Mouse (Mus musculus) lung, adult 18-20 months (tissue): ENCODE measurements around the gene AW549877.

Experiments used
- DNase-seq, 2 experiments: peaks; one replicate each; pipeline ENCODE4 v3.0.0; 2022; ENCODE audit warnings: mixed read lengths in 2 of 2

The AW549877 gene

DNA sequence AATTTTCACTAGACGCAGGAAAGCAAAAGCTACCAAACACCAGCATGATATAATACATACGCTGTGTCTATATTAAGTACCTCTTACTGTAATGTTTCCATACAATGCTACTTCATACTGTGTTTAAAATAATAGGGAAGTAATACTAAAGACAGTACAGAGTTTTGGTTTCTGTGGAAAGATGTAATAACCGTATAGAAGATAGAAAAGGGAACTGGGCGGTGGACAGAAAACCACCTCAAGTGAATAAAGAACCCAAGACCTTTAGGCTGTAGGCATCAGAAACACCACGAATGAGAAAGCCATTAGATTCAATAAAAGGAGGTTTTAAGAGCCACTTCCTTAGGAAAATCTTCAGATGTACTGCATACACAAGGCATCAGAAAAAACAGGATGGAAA lies 12.8 kb downstream of the AW549877 start:
- no peak for DNase-seq

- peak in 1 of 2 experiments; percentile 34 for DNase-seq
Measured at GRCm38 (mm10) chr15:3979871-3980270, 15.7 kb downstream of the AW549877 start.

DNA sequence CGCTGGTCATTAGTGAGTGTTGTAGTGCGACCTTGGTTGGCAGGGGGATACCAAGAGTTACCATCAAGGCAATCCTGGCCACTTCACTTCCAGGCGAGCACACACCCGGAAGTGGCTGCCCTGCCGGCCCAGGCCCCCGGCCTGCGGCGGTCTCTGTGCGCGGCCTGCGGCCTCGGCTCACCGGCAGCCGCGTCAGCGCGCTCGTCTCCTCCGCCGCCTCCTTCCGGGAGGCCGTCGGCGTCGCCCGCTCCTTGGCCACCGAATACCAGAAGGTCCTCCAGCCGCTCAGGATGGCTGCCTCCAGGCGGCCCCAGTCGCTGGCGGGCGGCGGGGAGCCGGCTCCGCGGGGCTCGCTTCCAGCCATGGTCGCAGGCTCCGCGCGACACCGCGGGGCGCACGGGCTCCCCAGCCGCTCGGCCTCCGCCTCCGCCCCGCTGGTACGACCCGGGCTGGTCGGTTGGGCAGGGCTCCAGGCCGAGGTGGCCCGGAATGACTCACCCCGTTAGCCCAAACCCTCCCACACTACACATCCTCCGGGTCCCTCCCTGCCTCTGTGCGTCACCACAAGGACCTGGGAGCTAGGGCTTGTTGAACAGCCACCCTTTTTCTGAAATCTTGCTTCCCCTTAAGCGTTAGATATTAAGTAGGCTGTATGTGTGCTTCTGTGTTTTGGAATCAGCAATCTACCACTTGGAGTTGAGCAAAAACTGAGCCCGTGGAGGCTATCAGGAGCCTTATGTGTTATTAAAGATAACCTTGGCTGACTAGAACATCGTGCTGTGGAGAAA lies 16.3 kb downstream of the AW549877 start, which contains the start of gene Fbxo4:
Gene Fbxo4 (minus strand): TSS at position 513 of the 788 bp plus-strand sequence.
- DNase-seq = peak; percentile 91 to 95

GRCm38 (mm10) chr15:3978279-3978678 lies 17.3 kb downstream of the AW549877 start:
- DNase-seq = no peak

GRCm38 (mm10) chr15:3973300-3973699 lies 22.2 kb downstream of the AW549877 start:
- peak in 1 of 2 experiments; percentile 29 for DNase-seq

DNA sequence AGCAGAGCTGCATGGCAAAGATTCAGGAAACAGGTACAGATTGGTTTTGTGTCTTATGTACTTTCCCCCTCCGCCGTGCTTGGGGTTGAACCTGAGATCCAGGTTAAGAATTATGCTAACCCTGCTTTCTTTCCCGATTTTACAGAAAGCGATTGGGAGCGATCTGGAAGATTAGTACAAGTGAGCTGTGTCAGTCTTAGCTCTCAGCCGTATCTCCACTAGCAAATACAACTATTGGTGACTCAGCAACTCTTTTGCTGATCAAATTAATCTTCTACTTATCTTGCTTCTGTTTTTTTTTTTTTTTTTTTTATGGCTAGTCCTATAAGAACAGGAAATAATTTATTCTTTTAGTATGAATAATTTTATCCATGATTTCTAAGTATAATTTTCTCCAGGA lies 25.4 kb downstream of the AW549877 start:
- no peak for DNase-seq

DNA sequence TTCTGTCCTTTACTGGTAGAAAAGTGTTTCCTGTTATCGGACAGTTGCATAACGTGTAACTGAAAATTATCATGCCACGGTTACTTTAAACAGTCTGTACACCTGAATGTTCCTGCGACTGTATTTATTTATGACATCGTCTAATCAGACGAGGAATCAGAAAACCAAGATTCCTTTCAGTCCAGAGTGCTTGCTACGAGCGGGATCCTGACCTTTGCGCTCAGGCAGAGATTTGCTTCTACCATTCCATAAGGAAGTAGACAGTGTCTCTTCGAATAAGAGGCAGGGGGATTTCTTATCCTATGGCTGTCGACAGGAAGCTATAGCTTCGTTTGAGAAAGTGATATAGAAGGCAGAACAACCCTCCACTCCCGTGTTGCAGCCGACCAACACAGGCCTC lies 25.8 kb downstream of the AW549877 start:
- no peak for DNase-seq

GRCm38 (mm10) chr15:3962251-3962650 lies 33.3 kb downstream of the AW549877 start:
- peak; percentile 17 to 38 for DNase-seq

DNA sequence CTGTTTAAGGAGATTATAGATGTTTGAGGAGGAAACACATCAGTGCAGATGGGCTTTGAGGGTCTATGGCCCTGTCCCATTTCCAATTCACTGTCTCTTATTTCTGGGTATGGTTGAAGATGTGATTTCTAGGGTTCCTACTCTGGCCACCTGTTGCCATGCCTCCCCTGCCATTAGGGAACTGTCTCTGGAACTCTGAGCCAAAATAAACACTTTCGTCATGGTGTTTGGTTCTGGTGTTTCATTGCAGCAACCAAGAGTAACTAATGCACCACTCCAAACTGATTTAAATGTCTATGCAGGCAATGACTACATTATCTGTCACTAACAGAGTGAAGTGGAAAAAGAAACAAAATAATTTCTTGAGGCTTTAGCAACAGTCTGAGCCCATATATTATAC lies 35.5 kb downstream of the AW549877 start:
- no peak for DNase-seq

DNA sequence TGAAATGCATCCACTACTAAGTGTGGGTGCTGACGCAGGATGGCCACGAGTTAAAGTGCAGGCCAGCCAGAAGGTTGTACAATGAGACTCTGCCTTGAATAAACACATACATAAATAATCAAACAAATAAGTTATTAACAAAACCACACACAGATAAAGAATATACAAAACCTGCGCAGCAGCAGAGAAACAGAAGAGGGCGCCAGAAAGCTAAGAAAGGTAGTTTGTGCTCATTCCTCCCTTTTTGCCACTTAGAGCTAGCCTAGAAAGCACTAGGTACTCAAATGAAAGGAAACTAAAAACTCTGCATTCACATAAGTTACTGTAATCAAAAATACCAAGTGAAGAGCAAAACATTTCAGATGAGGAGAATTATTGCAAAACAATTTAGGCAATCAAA lies 37.6 kb downstream of the AW549877 start:
- peak; percentile 44 to 50 for DNase-seq

GRCm38 (mm10) chr15:3954971-3955370 lies 40.6 kb downstream of the AW549877 start:
- DNase-seq = peak in 1 of 2 experiments; percentile 7

DNA sequence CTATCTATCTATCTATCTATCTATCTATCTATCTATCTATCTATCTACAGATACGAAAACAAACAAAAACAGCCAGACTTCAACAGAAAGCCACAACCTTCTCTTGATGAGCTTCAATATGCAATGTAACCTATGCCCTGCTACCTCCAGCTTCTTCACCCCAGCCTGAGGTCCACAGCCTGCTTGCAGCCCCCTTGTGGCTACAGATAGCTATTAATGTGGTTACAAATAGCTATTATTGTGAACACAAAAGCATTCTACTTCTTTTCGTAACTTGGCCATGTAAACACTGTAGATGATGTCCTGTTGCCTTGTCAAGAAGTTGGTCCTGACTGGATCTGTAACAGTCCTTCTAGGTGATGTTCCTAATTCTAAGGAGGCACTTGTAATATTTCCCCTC lies 57.4 kb downstream of the AW549877 start:
- no peak for DNase-seq

DNA sequence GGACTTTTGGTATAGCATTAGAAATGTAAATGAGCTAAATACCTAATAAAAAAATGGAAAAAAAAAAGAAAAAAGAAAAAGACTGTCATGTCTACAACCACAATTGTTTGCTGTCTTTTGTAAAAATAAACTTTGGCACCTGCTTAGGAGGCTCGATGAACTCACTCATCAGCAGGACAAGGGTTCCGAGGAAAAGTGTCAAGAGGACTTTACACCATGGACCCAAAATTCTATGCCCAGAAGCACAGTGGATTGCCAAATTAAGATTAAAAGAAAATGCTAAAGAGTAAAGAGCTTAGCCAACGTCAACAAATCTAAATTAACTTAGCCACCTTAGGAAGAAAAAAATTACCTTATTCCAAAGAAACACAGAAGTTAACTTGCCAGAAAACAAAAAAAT lies 59.5 kb downstream of the AW549877 start:
- DNase-seq = no peak

DNA sequence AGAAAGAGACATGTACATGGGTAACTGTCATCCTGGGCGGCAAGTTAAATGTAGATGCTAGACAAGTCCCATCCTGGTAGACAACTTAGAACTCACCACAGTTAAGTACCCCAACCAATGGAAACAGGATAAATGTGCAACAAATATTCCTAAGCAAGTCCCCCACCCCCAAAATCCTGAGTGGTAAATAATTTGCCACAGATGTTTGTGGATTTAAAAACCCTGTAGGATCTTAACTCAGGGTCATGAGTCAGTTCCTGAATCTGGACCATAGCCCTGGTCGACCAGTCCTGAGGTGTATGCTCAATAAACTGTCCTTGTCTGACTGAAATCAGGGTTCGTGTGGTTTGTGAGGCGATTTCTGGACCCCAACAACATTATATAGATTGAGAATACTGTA lies 62.1 kb downstream of the AW549877 start:
- DNase-seq = no peak
